Mouse (Mus musculus): ENCODE measurements at regions not wholly inside any gene's neighbourhood (a gene's known extent, or its start where the extent isn't known, plus 50 kb on each side); places are given as distances from the start of the nearest gene placed in this dataset.

DNA sequence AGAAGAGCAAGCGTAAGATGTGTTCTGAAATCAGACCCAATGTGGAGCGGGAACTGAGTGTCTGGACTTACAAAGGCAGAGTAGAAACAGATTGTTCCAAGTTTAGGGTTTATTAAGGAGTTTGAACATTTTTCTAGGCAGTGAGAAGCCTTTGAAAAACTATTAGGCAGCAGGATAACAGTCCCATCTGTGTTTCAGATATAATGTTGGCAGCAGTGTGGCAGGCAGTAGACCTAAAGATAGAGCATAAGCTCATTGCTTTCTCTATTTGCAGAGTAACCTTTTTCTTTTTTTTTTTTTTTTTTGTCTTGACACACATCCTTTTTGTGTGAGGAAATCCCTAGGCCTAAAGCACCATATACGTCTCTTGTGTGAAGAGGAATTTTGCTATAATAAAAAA, 429.6 kb downstream of the Plcl1 start:
- TF ChIP-seq CTCF (IDR thresholded peaks at IDR 0.05) (no peak), EP300 (IDR thresholded peaks at IDR 0.05) (no peak)

All from lung, postnatal 0 days (tissue).